Mouse (Mus musculus): Measurements from ENCODE around the gene Psg17.
"Not testable (repeated sequence)": the region's sequence is repeated elsewhere in the genome, so short reads cannot be mapped to it uniquely, and the experiment has no call there.

Psg17 gene

GRCm38 (mm10) chr7:18821507-18821906 is at the start of gene Psg17:
TSS of gene Psg17 (minus strand) at chr7:18821607.
- DNase-seq (ENCODE audit: low spot score), result no peak

- not testable (repeated sequence) for DNase-seq (ENCODE audit: low spot score)
These were observed 49.6 kb upstream of the Psg17 start, which contains the start of gene Pglyrp1 for GRCm38 (mm10) chr7:18871031-18871430. TSS of gene Pglyrp1 (plus strand) at chr7:18871331.

DNA sequence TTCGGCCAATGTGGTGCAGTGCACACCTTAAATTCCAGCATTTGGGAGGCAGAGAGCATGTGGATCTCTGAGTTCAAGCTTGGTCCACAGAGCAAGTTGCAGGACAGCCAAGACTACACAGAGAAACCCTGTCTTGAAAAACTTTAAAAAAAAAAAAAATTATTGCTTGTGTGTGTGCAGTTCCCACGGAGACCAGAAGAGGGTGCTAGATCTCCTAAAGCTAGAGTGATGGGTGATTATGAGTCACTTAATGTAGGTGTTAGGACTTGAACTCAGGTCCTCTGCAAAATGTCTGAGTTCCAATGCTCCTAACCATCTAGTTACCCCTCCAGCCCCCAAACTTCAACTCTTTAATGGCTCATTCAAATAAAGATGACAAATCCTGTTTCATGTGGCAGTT is 47.1 kb upstream of the Psg17 start:
- DNase-seq (ENCODE audit: low spot score), result no peak

DNA sequence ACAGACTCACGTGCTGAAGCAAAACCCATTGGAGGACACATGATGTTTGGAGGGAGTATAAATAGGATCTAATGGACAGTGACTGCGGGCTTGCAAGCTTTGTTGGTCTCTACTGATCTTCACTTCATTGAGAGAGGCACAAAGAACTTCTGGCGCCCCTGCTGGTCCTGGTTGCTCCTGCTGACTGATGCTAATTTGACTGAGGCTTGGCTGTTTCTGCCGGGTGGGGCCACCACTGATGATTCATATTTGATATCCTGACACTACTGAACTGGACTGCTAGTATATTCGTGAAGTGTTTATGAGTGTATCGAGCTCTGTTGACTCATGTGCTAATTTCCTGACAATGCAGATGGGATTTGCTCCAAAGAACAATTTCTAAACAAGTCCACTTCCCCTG is 41.4 kb upstream of the Psg17 start:
- no peak for DNase-seq (ENCODE audit: low spot score)

GRCm38 (mm10) chr7:18858310-18858916 is 37.0 kb upstream of the Psg17 start:
- DNase-seq (ENCODE audit: low spot score), result no peak

- DNase-seq (ENCODE audit: low spot score), result no peak
These were observed 27.0 kb upstream of the Psg17 start for GRCm38 (mm10) chr7:18848395-18848794.

- no peak for DNase-seq (ENCODE audit: low spot score)
These were observed 23.4 kb upstream of the Psg17 start for GRCm38 (mm10) chr7:18844811-18845210.

DNA sequence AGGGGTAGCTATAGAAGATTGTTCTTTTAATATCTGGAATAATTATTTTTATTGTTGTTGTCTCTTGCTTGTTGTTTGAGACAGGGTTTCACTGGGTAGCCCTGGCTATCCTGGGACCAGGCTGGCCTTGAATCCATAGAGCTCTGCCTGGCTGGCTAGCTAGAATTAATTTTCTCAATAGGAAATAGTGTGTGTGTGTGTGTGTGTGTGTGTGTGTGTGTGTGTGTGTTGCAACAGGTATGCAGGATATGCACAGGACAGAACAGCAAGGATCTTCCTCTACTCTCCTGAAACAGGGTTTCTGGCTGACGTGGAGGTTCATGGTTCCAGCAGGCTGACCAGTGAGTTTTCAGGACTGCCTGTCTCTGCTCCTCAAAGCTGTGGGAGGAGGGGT is 19.8 kb upstream of the Psg17 start:
- no peak for DNase-seq (ENCODE audit: low spot score)

- peak; percentile 60 for DNase-seq (ENCODE audit: low spot score)
These were observed 19.2 kb upstream of the Psg17 start for GRCm38 (mm10) chr7:18840386-18841173.

DNA sequence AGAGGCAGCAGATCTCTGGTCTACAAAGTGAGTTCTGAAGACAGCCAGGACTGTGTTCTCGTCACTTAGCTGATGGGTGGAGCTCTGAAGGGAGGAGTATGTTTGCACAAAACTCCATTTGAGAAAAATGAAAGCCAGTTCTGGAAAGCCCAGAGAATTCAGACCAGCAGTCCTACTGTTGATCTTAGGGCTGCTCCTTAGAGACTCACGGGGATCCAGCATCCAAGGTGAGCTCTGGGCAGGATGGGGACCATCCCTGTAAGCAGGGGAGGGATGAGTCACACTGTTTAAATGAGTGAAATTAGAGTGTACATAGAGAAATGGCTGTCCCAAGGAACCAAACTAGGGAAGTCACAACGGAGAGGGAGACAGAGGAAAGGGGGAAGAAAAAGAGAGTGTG is 18.5 kb upstream of the Psg17 start, which contains the start of gene Mill2:
Mill2 (plus strand) TSS at position 102 of the 400 bp plus-strand sequence.
- no peak for DNase-seq (ENCODE audit: low spot score)

DNA sequence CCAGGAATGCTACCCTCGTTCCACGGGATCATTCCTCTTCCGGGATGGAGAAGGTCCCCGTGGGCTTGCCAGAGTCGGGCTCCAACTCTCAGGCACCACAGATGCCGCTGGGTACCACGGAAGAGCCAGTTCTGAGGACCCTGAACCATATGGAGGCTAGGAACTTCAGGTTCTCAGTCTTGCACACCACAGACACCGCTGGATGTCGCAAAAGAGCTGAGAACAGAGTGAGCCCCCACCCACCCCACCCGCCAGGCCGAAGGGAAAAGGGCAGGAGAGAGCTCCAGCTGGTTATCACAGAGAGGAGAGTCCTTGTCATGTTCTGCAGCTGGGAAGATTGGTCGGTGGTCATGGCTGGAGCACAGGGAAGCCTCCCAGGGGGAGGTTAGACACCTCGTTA is 10.9 kb upstream of the Psg17 start:
- no peak for DNase-seq (ENCODE audit: low spot score)

DNA sequence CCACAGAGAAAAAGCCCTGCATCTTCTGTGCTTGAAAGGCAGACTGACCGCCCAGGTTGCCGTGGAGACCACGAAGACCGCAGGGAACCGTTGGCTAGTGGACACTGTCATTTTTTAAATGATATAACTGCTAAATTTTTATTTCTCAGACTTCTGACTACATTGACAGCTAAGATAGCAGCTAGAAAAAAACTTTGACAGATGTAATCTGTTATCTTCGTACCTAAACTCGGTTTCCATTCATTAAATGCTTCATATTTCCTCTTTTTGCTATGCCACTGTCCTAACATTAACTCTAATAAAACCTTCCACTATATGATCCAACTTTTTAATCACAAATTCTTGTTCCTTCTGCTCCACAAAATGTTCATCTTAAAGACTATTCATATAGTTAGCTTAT is 8.1 kb upstream of the Psg17 start:
- DNase-seq (ENCODE audit: low spot score), result no peak

DNA sequence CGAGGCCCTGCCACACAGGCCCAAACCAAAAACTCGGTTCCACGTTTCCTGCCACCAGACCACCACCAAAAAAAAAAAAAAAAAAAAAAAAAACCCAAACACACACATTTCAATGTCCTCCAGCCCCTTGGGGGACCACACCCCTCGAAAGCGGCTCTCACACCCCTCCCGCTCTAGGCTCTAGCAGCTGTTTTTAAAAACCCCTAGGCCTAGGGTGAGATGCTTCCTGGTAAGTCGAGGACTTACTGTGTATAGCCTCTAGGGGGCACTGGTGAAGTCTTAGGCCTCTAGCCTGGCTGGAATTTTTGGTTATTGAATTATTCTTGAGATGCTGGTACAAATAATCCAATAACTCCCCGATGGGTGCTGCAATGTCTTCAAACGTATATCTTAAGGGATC is 7.2 kb upstream of the Psg17 start:
- DNase-seq (ENCODE audit: low spot score), result no peak

DNA sequence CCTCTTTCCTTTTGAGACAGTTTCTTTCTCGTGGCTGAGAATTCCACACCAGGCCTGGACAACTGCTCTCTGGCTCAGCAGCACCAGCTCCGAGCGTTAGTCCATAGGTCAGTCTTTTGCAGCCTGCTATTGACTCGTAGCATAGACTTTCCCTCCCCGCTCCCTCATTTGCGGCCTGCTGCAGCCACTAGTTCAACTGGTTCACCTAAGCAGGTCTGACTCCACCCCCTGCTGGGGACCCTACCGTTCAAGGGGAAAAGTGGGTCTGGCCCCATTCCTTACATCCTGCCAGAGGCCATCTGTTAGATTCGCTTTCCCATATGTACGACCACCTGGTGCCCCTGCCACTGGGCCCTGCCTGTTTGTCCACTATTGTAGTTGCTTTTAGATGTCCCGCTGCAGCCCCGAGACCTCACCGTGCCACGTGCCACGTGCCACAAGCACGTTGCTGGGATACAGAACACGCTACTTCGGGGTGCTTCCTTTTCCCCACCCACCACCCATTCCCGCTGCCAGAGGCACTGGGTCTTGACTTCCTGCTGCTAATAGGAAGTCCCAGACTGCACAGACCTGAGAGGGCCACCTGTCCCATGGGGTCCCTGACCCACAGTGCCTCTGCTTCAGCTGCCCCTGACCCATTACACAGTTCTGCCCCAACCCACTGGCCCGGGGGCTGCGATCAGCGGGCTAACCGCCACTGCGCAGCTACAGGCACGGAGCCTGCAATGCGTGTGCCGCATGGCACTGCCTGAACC is 6.6 kb upstream of the Psg17 start:
- no peak for DNase-seq (ENCODE audit: low spot score)

- DNase-seq (ENCODE audit: low spot score), result peak; percentile 16
These were observed 3.1 kb downstream of the Psg17 start for GRCm38 (mm10) chr7:18818301-18818700.

DNA sequence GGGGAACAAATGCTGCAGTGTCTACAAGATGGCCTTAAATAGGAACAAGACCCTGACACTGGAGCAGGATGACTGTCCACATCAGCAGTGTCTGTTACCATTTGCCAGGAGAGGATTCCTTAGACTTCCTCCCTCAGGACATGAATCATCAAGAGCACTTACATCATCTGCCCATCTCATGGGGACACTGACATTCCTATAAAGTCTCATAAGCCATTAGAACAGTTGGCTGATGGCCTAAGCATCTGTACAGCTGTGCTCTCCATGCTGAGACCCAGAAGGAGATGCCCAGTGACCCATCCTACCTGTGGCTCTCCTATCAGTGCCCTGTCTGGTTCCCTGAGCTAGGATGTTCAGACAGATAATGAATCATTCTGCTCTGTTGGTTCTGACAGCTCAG is 17.9 kb downstream of the Psg17 start:
- DNase-seq (ENCODE audit: low spot score), result no peak

DNA sequence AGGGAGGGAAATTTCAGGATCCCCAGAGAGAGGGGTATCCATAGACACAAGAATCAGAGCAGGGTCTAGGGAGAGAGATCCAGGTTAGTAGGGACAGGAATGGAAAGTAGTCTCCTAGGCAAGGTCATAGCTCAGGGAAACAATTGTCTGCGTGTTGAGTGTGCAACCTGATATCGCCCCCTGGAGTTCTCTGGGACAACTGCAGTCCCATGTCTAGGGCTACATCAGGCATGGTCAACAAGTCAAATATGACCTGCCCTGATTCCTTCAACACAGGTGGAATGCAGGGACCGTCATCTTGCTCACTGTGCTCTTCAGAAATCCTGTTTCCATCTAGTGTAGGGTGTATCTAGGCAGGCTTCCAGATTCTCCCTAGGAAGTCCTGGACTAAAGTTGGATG is 22.3 kb downstream of the Psg17 start:
- DNase-seq (ENCODE audit: low spot score), result no peak

GRCm38 (mm10) chr7:18798420-18798819 is 23.0 kb downstream of the Psg17 start, which contains the start of gene Psg19:
TSS of gene Psg19 (minus strand) at chr7:18798520.
- no peak for DNase-seq (ENCODE audit: low spot score)

GRCm38 (mm10) chr7:18790671-18791070 is 30.7 kb downstream of the Psg17 start:
- not testable (repeated sequence) for DNase-seq (ENCODE audit: low spot score)

- not testable (repeated sequence) for DNase-seq (ENCODE audit: low spot score)
These were observed 40.1 kb downstream of the Psg17 start for GRCm38 (mm10) chr7:18781301-18781700.

DNA sequence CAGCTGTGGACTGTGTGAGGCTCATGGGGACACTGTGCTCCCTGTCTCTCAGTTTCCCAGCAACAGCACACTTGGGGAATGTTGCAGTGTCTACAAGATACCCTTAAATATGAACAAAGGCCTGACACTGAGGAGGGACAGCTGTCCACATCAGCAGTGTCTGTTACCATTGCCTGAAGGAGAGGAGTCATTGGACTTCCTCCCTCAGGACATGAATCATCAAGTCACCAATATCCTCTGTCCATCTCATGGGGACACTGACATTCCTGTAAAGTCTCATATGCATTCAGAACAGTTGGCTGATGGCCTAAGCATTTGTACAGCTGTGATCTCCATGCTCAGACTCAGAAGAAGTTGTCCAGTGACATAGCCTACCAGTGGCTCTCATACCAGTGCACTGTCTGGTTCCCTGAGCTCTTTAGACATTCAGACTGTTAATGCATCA is 42.0 kb downstream of the Psg17 start:
- no peak for DNase-seq (ENCODE audit: low spot score)

All from testis, postnatal 10 days (tissue).